Mouse (Mus musculus) 3T3-L1 (cell line): ENCODE results near the gene Surf1.
"Not testable (repeated sequence)": the region's sequence is repeated elsewhere in the genome, so short reads cannot be mapped to it uniquely, and the experiment has no call there.

ENCODE experiments used
- DNase-seq: peaks from one replicate; pipeline ENCODE4 v3.0.0-alpha.2; 2015; ENCODE audit warnings: low read depth, low spot score

The Surf1 gene

GRCm38 (mm10) chr2:26900731-26901130, 15.6 kb downstream of the Surf1 start:
- peak; percentile 58 for DNase-seq

DNA sequence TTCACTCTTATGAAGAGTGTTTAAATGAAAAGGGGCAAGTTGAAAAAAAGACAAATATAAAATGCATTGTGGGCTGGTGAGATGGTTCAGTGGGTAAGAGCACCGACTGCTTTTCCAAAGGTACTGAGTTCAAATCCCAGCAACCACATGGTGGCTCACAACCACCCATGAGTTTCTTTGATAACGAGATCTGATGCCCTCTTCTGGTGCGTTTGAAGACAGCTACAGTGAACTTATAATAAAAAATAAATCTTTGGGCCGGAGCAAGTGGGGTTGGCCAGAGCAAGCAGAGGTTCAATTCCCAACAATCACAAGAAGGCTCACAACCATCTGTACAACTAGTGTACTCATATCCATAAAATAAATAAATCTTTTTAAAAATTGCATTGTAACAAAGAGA, 20.4 kb downstream of the Surf1 start:
- no peak for DNase-seq

DNA sequence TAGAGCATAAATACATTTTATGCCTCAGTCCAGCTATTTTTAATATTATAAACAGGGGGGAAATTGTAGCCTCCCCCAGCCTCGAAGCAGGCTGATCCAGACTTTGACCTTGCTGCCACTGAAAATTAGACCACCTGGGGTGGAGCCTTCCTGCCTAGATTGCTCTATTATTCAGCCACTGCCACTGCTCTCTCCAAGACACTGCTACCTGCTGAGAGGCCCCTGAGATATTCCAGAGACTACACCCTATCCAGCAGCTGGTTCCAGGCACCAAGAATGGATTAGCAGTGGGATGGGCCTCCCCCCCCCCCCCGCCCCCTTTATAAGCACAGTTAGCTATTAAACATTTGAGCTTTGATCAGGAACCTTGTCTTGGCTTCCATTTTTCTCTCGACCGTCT, 30.2 kb downstream of the Surf1 start:
- not testable (repeated sequence) for DNase-seq

GRCm38 (mm10) chr2:26885541-26885940, 30.8 kb downstream of the Surf1 start:
- not testable (repeated sequence) for DNase-seq

DNA sequence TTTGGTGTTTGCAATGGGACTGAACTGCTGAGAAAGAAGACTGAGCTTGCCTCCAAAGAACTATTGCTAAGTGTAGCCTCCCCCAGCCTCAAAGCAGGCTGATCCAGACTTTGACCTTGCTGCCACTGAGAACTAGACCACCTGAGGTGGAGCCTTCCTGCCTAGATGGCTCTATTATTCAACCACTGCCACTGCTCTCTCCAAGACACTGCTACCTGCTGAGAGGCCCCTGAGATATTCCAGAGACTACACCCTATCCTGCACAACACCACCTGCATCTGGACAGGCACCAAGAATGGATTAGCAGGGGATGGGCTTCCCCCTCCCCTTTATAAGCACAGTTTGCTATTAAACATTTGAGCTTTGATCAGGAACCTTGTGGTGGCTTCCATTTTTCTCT, 37.8 kb downstream of the Surf1 start:
- no peak for DNase-seq

DNA sequence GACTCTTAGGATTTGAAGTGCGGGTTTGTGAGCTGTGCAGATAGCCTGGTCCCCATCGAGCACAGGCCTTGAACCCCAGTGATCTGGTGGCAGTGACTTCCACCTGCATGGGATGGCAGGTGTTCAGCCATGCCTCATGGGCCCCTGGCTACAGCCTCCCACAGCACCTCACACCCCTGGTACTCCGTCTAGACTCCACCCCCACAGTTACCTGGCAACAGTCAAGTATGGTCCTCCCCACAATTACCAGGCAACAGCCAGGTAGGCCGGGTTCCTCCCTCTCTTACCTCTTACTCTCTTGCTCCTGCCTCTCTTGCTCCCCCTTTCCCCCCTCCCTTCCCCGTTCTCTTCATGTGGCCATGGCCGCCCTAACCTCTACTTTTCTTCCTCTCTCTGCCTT, 45.7 kb downstream of the Surf1 start:
- DNase-seq: no peak

DNA sequence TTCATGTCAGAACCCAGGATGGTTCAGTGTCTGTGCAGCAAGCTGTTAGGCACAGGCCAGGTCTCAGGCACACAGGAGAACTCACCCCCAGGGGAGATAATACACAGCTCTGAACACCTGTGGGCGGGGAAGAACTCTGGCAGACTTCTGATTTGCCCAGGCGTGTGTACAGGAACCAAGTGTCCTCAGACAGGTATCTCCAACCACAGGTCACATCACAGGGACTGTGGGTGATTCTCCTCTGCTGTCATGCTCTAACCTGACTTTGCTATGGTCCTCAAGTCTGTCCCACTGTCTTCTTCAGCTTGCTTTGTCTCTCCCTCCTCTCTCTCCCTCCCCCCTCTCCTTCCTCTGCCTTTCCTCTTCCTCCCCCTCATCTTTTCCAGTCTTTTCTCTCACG, 51.5 kb downstream of the Surf1 start, which contains the start of gene Abo:
TSS of gene Abo (minus strand) at position 101 of the 400 bp plus-strand sequence.
- DNase-seq: no peak
